Mouse (Mus musculus): ENCODE measurements around the gene Abcb9. TPM values are rescaled to one million over a fixed set of nuclear protein-coding genes. Genes with fewer than 3 reads are reported as not detected.
A peak's percentile ranks its signal among the peaks of the same experiment; 100 is the strongest.

Abcb9 gene
- 2.6 and 3.8 TPM in 2 replicates for polyA plus RNA-seq (2011; ENCODE audit: insufficient read length, low read depth, missing spikeins)

DNA sequence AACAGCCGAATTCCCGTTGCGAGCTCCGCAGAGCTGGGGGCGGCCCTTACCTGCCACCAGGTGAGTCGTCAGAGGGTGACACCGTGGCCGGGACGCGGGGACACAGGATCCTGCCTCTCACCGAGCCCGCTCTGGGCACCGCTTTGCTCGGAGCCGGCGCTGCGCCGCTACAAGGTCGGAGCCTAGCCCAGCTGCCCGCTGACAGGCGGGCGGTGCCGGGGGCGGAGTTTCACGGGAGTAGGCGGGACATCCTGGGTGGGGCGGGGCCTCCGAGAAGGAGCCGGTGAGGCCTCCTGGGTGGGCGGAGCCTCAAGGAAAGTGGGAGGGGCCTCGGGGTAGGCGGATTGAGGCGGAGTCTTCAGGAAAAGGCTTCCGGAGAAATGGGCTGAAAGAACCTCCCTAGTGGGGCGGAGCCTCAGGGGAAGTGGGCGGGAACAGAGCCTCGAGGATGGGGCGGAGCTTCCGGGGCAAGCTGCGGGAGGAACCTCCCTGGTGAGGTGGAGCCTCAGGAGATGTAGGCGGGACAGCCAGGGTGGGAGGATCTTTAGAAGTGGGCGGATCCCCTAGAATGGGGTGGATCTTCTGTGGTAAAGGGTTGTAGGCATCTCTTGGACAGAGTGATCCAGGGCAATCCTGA lies at the start of gene Abcb9:
TSS of gene Abcb9 (minus strand) at position 203 of the 637 bp plus-strand sequence.
- TF ChIP-seq POLR2A (IDR thresholded peaks at IDR 0.05; ENCODE audit: low read depth, low read length) (peak; percentile 74), CTCF (IDR thresholded peaks at IDR 0.05; ENCODE audit: borderline replicate concordance, insufficient read depth, low read length) (no peak)
- Histone ChIP-seq H3K27ac (ENCODE audit: insufficient read depth, low read length) (no peak within 1 kb of the TSS), H3K4me3 (ENCODE audit: insufficient read depth, low read length) (peak within 1 kb of the TSS; percentile 39), H3K4me1 (ENCODE audit: control insufficient read depth, insufficient read depth, low read length) (no peaks in the 10 kb centered on the region)

DNA sequence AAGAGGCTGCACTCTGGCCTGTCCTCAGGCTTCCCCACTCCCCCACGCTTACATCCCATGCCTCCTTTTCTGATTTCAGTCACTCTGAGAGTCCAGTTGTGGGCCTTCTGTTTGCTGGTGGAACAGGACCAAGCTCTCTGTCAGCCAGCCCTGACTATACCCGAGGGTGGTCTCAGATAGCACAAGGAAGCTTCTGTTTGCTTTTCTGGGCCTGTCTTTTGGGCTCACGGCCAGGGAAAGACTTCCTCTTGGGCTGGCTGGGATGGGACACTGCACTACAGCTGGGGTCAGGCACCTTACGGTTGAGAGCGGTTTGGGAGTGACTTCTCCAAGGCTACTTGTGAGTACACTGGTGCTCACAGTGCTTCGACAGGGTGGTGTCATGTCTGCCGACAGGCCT lies 42.5 kb upstream of the Abcb9 start:
- no peaks in the 10 kb centered on the region for H3K4me1 ChIP-seq (ENCODE audit: control insufficient read depth, insufficient read depth, low read length)
- H3K27ac ChIP-seq (ENCODE audit: insufficient read depth, low read length), result no peak overlapping the region
- H3K4me3 ChIP-seq (ENCODE audit: insufficient read depth, low read length), result no peak overlapping the region
- TF ChIP-seq POLR2A (IDR thresholded peaks at IDR 0.05; ENCODE audit: low read depth, low read length), result no peak
- TF ChIP-seq CTCF (IDR thresholded peaks at IDR 0.05; ENCODE audit: borderline replicate concordance, insufficient read depth, low read length), result no peak

DNA sequence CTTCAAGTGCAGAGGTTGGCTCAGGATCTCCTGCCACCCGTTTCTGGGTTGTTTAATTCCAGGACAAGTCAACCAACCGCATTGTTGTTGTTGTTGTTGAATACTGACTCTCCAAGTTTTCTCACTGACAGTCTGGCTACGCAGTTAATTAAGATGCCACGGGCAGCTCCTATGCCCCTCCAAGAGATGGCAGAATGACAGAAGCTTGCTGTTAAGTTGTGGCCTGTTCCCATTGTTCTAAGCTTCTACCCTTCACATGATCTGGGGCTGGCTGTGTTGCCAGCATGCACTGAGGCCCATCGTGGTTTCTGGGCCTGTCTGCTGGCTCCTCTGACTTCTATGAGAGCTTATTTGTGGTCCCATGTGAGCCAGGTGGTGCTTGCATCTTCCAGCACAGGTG lies 38.7 kb upstream of the Abcb9 start:
- H3K4me3 ChIP-seq (ENCODE audit: insufficient read depth, low read length), result no peak overlapping the region
- no peak overlapping the region for H3K27ac ChIP-seq (ENCODE audit: insufficient read depth, low read length)
- no peaks in the 10 kb centered on the region for H3K4me1 ChIP-seq (ENCODE audit: control insufficient read depth, insufficient read depth, low read length)
- TF ChIP-seq CTCF (IDR thresholded peaks at IDR 0.05; ENCODE audit: borderline replicate concordance, insufficient read depth, low read length) (no peak), POLR2A (IDR thresholded peaks at IDR 0.05; ENCODE audit: low read depth, low read length) (no peak)

DNA sequence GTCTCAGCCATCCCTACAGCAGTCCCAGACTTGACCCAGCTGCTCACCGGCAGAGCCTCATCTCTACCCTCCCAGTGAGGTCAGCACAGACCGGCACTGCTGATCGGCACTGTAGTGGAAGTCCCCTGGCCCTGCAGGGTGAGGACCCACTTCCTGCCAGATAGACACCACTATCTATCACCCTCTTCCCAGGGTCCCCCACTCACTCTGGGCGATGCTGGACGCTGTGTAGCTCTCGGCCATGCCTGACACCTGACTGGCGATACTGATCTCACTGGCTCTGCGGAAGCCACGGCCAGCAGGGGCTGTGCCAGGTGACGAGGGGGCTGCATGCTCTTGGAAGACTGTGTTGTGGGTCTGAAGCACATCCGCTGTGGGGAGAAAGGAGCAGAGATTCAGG lies 29.5 kb upstream of the Abcb9 start:
- TF ChIP-seq POLR2A (IDR thresholded peaks at IDR 0.05; ENCODE audit: low read depth, low read length) (no peak), CTCF (IDR thresholded peaks at IDR 0.05; ENCODE audit: borderline replicate concordance, insufficient read depth, low read length) (no peak)
- no peak overlapping the region for H3K4me3 ChIP-seq (ENCODE audit: insufficient read depth, low read length)
- H3K27ac ChIP-seq (ENCODE audit: insufficient read depth, low read length), result no peak overlapping the region
- H3K4me1 ChIP-seq (ENCODE audit: control insufficient read depth, insufficient read depth, low read length), result no peaks in the 10 kb centered on the region

- Histone ChIP-seq H3K4me3 (ENCODE audit: insufficient read depth, low read length) (no peak overlapping the region), H3K27ac (ENCODE audit: insufficient read depth, low read length) (no peak overlapping the region), H3K4me1 (ENCODE audit: control insufficient read depth, insufficient read depth, low read length) (no peaks in the 10 kb centered on the region)
- TF ChIP-seq POLR2A (IDR thresholded peaks at IDR 0.05; ENCODE audit: low read depth, low read length) (no peak), CTCF (IDR thresholded peaks at IDR 0.05; ENCODE audit: borderline replicate concordance, insufficient read depth, low read length) (no peak)
Measured at GRCm38 (mm10) chr5:124122357-124122756, 26.8 kb upstream of the Abcb9 start.

DNA sequence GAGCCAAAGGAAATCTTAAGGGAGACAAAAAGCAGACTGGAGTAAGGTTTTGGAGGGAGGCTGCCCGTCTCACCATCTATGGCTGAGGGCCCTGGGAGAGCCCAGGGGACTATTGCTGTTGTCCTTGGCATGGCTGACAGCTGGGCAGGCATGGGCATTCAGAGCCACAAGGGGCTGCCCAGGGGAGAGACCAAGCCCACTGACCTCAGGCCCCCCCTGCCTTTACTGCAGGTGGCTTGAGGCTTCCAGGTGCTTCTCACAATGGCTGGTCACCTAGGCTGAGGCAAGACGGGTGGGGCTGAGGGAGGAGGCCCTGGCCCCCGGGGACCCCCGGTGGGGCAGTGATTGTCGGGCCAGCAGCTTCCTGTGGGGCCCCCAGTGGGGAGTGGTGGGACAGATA lies 23.6 kb upstream of the Abcb9 start:
- Histone ChIP-seq H3K4me1 (ENCODE audit: control insufficient read depth, insufficient read depth, low read length) (peaks cover 6% of the 10 kb centered on the region), H3K4me3 (ENCODE audit: insufficient read depth, low read length) (no peak overlapping the region), H3K27ac (ENCODE audit: insufficient read depth, low read length) (no peak overlapping the region)
- TF ChIP-seq CTCF (IDR thresholded peaks at IDR 0.05; ENCODE audit: borderline replicate concordance, insufficient read depth, low read length), result no peak
- no peak for TF ChIP-seq POLR2A (IDR thresholded peaks at IDR 0.05; ENCODE audit: low read depth, low read length)

GRCm38 (mm10) chr5:124115990-124116845 lies 20.6 kb upstream of the Abcb9 start, which contains the start of gene Arl6ip4:
Arl6ip4 (plus strand) TSS chr5:124116089.
- Histone ChIP-seq H3K4me3 (ENCODE audit: insufficient read depth, low read length) (peak within 1 kb of the TSS; percentile 76), H3K27ac (ENCODE audit: insufficient read depth, low read length) (peak within 1 kb of the TSS; percentile 73), H3K4me1 (ENCODE audit: control insufficient read depth, insufficient read depth, low read length) (peaks cover 6% of the 10 kb centered on the region)
- TF ChIP-seq CTCF (IDR thresholded peaks at IDR 0.05; ENCODE audit: borderline replicate concordance, insufficient read depth, low read length) (no peak), POLR2A (IDR thresholded peaks at IDR 0.05; ENCODE audit: low read depth, low read length) (peak; percentile 77)

GRCm38 (mm10) chr5:124115531-124115930 lies 19.9 kb upstream of the Abcb9 start:
- H3K4me3 ChIP-seq (ENCODE audit: insufficient read depth, low read length), result peak overlapping the region; percentile 76
- H3K27ac ChIP-seq (ENCODE audit: insufficient read depth, low read length), result 0 out of 2 replicates have a peak overlapping the region, but pooled peaks have one; percentile 73
- H3K4me1 ChIP-seq (ENCODE audit: control insufficient read depth, insufficient read depth, low read length), result peaks cover 6% of the 10 kb centered on the region
- TF ChIP-seq POLR2A (IDR thresholded peaks at IDR 0.05; ENCODE audit: low read depth, low read length) (no peak), CTCF (IDR thresholded peaks at IDR 0.05; ENCODE audit: borderline replicate concordance, insufficient read depth, low read length) (no peak)

GRCm38 (mm10) chr5:124114276-124115025 lies 18.9 kb upstream of the Abcb9 start:
- Histone ChIP-seq H3K4me3 (ENCODE audit: insufficient read depth, low read length) (no peak overlapping the region), H3K27ac (ENCODE audit: insufficient read depth, low read length) (no peak overlapping the region), H3K4me1 (ENCODE audit: control insufficient read depth, insufficient read depth, low read length) (peaks cover 6% of the 10 kb centered on the region)
- no peak for TF ChIP-seq POLR2A (IDR thresholded peaks at IDR 0.05; ENCODE audit: low read depth, low read length)
- no peak for TF ChIP-seq CTCF (IDR thresholded peaks at IDR 0.05; ENCODE audit: borderline replicate concordance, insufficient read depth, low read length)
